Mouse (Mus musculus) lung, embryonic 16.5 days (tissue): Measurements from ENCODE around the gene Tmem184b. TPM values are rescaled to one million over a fixed set of nuclear protein-coding genes. Genes with fewer than 3 reads are reported as not detected.
A peak's percentile ranks its signal among the peaks of the same experiment; 100 is the strongest.

Experiments
- ATAC-seq: fragments of 200-750 bp; cut with Nextera tagmentation; 2 replicates; pipeline ENCODE4 v1.8.0; 2017; ENCODE audit warnings: low read depth, mild to moderate bottlenecking, moderate library complexity
- H3K27ac ChIP-seq: fragments of 300-500 bp; sonication (generic); 2 replicates; pipeline ENCODE4 v1.5.1; 2014; ENCODE audit warnings: mild to moderate bottlenecking, control low read depth, low read length
- H3K27me3 ChIP-seq: fragments of 300-500 bp; sonication (generic); 2 replicates; pipeline ENCODE4 v1.6.1; 2014; ENCODE audit warnings: low read depth, low read length, mixed read lengths; ENCODE audit not compliant: control insufficient read depth, insufficient read depth
- H3K36me3 ChIP-seq: fragments of 300-500 bp; sonication (generic); 2 replicates; pipeline ENCODE4 v1.6.1; 2014; ENCODE audit warnings: low read length; ENCODE audit not compliant: control insufficient read depth, insufficient read depth
- H3K4me1 ChIP-seq: fragments of 300-500 bp; sonication (generic); replicated peaks from 2 replicates; pipeline ENCODE4 v1.6.1; 2014; ENCODE audit warnings: low read length, mixed read lengths; ENCODE audit not compliant: control insufficient read depth, insufficient read depth
- H3K4me2 ChIP-seq: fragments of 300-500 bp; sonication (generic); 2 replicates; pipeline ENCODE4 v1.6.1; 2014; ENCODE audit warnings: low read depth, low read length, control low read depth
- H3K4me3 ChIP-seq: fragments of 300-500 bp; sonication (generic); 2 replicates; pipeline ENCODE4 v1.5.1; 2014; ENCODE audit warnings: mild to moderate bottlenecking, low read length, control low read depth
- H3K9ac ChIP-seq: fragments of 300-500 bp; sonication (generic); 2 replicates; pipeline ENCODE4 v1.6.1; 2014; ENCODE audit warnings: low read length, control low read depth
- H3K9me3 ChIP-seq: fragments of 300-500 bp; sonication (generic); 2 replicates; pipeline ENCODE4 v1.6.1; 2016; ENCODE audit warnings: low read length; ENCODE audit not compliant: control insufficient read depth
- WGBS: fragments of 180-500 bp; shearing (Covaris S2); extraction: QIAGEN DNeasy Blood & Tissue Kit; methylation state at CpG from one replicate; pipeline ENCODE4 v1.1.7; 2014; 5-methylcytosine and 5-hydroxymethylcytosine counted together
- polyA plus RNA-seq: library from polyadenylated mRNA; unstranded; fragments of >200 nt; fragmentation: Nextera tagmentation; extraction: Ambion mirVana; gene quantifications from 2 replicates; pipeline ENCODE4 v1.2.1, GENCODE M21; 2015

The Tmem184b gene
- 71.1 and 78.2 TPM in 2 replicates for polyA plus RNA-seq

- Histone ChIP-seq H3K27me3 (no peaks in the 10 kb centered on the region), H3K36me3 (no peaks in the 10 kb centered on the region), H3K9ac (peak within 1 kb of the TSS; percentile 80), H3K4me2 (peak within 1 kb of the TSS; percentile 86), H3K4me1 (peaks cover 36% of the 10 kb centered on the region), H3K27ac (peak within 1 kb of the TSS; percentile 57), H3K9me3 (no peaks in the 10 kb centered on the region), H3K4me3 (peak within 1 kb of the TSS; percentile 70)
- under 1% methylated on average over 75 of the region's 90 CpGs for WGBS
- peak; percentile 93 for ATAC-seq
Observed at GRCm38 (mm10) chr15:79402836-79403762, at the start of gene Tmem184b. TSS of gene Tmem184b (minus strand) at chr15:79403569.

- ATAC-seq = no peak
Observed at GRCm38 (mm10) chr15:79448041-79448440, 44.7 kb upstream of the Tmem184b start.

GRCm38 (mm10) chr15:79445786-79446654, 42.7 kb upstream of the Tmem184b start:
- Histone ChIP-seq H3K4me2 (no peak overlapping the region), H3K36me3 (no peaks in the 10 kb centered on the region), H3K4me1 (peaks cover 5% of the 10 kb centered on the region; the same call in 1 of the 2 replicates), H3K27me3 (no peaks in the 10 kb centered on the region), H3K4me3 (no peak overlapping the region), H3K27ac (no peak overlapping the region), H3K9ac (no peak overlapping the region), H3K9me3 (no peaks in the 10 kb centered on the region)
- WGBS = 79% methylated on average over 8 of the region's 8 CpGs
- no peak for ATAC-seq

More at GRCm38 (mm10) chr15:79448041-79448440, 44.7 kb upstream of the Tmem184b start:
- H3K27me3 ChIP-seq = no peaks in the 10 kb centered on the region
- H3K9me3 ChIP-seq = no peaks in the 10 kb centered on the region
- no peaks in the 10 kb centered on the region for H3K36me3 ChIP-seq
- 83% methylated on average over 3 of the region's 3 CpGs for WGBS
- no peak overlapping the region for H3K9ac ChIP-seq
- no peak overlapping the region for H3K4me3 ChIP-seq
- no peak overlapping the region for H3K4me2 ChIP-seq
- H3K4me1 ChIP-seq = no peaks in the 10 kb centered on the region
- no peak overlapping the region for H3K27ac ChIP-seq

GRCm38 (mm10) chr15:79443856-79444410, 40.6 kb upstream of the Tmem184b start:
- Histone ChIP-seq H3K9ac (no peak overlapping the region), H3K4me1 (peaks cover 23% of the 10 kb centered on the region), H3K27ac (no peak overlapping the region), H3K9me3 (no peaks in the 10 kb centered on the region), H3K27me3 (no peaks in the 10 kb centered on the region), H3K4me3 (no peak overlapping the region), H3K4me2 (no peak overlapping the region), H3K36me3 (no peaks in the 10 kb centered on the region)
- ATAC-seq = no peak
- 63% methylated on average over 7 of the region's 7 CpGs for WGBS

- Histone ChIP-seq H3K27ac (no peak overlapping the region), H3K36me3 (no peaks in the 10 kb centered on the region; the same call in 1 of the 2 replicates), H3K4me1 (peaks cover 32% of the 10 kb centered on the region), H3K4me3 (no peak overlapping the region), H3K27me3 (no peaks in the 10 kb centered on the region), H3K9ac (peak overlapping the region; percentile 99; the same call in 1 of the 2 replicates), H3K4me2 (no peak overlapping the region), H3K9me3 (no peaks in the 10 kb centered on the region)
- WGBS = 77% methylated on average over 9 of the region's 9 CpGs
- no peak for ATAC-seq
Observed at GRCm38 (mm10) chr15:79442961-79443518, 39.7 kb upstream of the Tmem184b start.

- H3K27ac ChIP-seq = peak overlapping the region; percentile 96
- H3K4me2 ChIP-seq = peak overlapping the region; percentile 91
- H3K27me3 ChIP-seq = no peaks in the 10 kb centered on the region
- peaks cover 39% of the 10 kb centered on the region for H3K4me1 ChIP-seq
- H3K36me3 ChIP-seq = peaks cover 7% of the 10 kb centered on the region
- H3K9me3 ChIP-seq = no peaks in the 10 kb centered on the region
- peak overlapping the region; percentile 99 for H3K9ac ChIP-seq
- peak; percentile 19 for ATAC-seq
- WGBS = 5% methylated on average over 6 of the region's 6 CpGs
- peak overlapping the region; percentile 86 for H3K4me3 ChIP-seq
Observed at GRCm38 (mm10) chr15:79442257-79442611, 38.9 kb upstream of the Tmem184b start.

- H3K36me3 ChIP-seq = peaks cover 10% of the 10 kb centered on the region
- H3K4me2 ChIP-seq = peak overlapping the region; percentile 91
- ATAC-seq = peak; percentile 71
- peaks cover 44% of the 10 kb centered on the region for H3K4me1 ChIP-seq
- peak overlapping the region; percentile 96 for H3K27ac ChIP-seq
- no peaks in the 10 kb centered on the region for H3K9me3 ChIP-seq
- no peaks in the 10 kb centered on the region for H3K27me3 ChIP-seq
- WGBS = under 1% methylated on average over 88 of the region's 107 CpGs
- peak overlapping the region; percentile 99 for H3K9ac ChIP-seq
- peak overlapping the region; percentile 86 for H3K4me3 ChIP-seq
Observed at GRCm38 (mm10) chr15:79441331-79442256, 38.2 kb upstream of the Tmem184b start.
